Mouse (Mus musculus) ES-Bruce4 (cell line): ENCODE data around the gene Kif3a. TPM values are rescaled to one million over a fixed set of nuclear protein-coding genes. Genes with fewer than 3 reads are reported as not detected.

Experiments used
- H3K27ac ChIP-seq: 2 replicates; pipeline ENCODE4 v1.5.1; 2012; ENCODE audit warnings: low read length, inconsistent platforms; ENCODE audit not compliant: insufficient read depth
- H3K27me3 ChIP-seq: 2 replicates; pipeline ENCODE4 v1.6.1; 2012; ENCODE audit warnings: mild to moderate bottlenecking, low read length, inconsistent platforms; ENCODE audit not compliant: control insufficient read depth, poor library complexity, insufficient read depth, severe bottlenecking
- H3K36me3 ChIP-seq: 2 replicates; pipeline ENCODE4 v1.6.1; 2012; ENCODE audit warnings: inconsistent platforms, mild to moderate bottlenecking, low read length, moderate library complexity; ENCODE audit not compliant: control insufficient read depth, poor library complexity, insufficient read depth, severe bottlenecking
- H3K4me1 ChIP-seq: one replicate; pipeline ENCODE4 v1.8.1; 2011; ENCODE audit warnings: low read length; ENCODE audit not compliant: control insufficient read depth, insufficient read depth
- H3K4me3 ChIP-seq: 2 replicates; pipeline ENCODE4 v1.5.1; 2011; ENCODE audit warnings: low read depth, mild to moderate bottlenecking, low read length
- H3K9ac ChIP-seq: 2 replicates; pipeline ENCODE4 v1.6.1; 2012; ENCODE audit warnings: low read depth, mild to moderate bottlenecking, inconsistent platforms; ENCODE audit not compliant: poor library complexity, severe bottlenecking
- H3K9me3 ChIP-seq: replicated peaks from 2 replicates; pipeline ENCODE4 v1.6.1; 2012; ENCODE audit warnings: mild to moderate bottlenecking, low read length, inconsistent platforms; ENCODE audit not compliant: control insufficient read depth, poor library complexity, insufficient read depth, severe bottlenecking
- CTCF ChIP-seq: IDR thresholded peaks from one replicate; pipeline ENCODE4 v1.8.1; 2011; ENCODE audit warnings: low read depth, low read length
- EP300 ChIP-seq: IDR thresholded peaks from 2 replicates; pipeline ENCODE4 v1.6.1; 2011; ENCODE audit warnings: low read depth, low read length; ENCODE audit not compliant: insufficient read depth
- POLR2A ChIP-seq: IDR thresholded peaks from one replicate; pipeline ENCODE4 v1.8.1; 2011; ENCODE audit warnings: low read length; ENCODE audit not compliant: insufficient read depth
- polyA plus RNA-seq: library from polyadenylated mRNA; stranded (reverse); fragments of >200 nt; gene quantifications from 2 replicates; pipeline ENCODE4 v1.2.4, GENCODE M21; 2011; ENCODE audit warnings: low read depth; ENCODE audit not compliant: missing spikeins, insufficient read depth, insufficient read length

The Kif3a gene
- polyA plus RNA-seq, 1 experiment: 28.9 TPM

GRCm38 (mm10) chr11:53540394-53540793 is 26.8 kb upstream of the Kif3a start:
- no peaks in the 10 kb centered on the region for H3K9me3 ChIP-seq
- H3K27me3 ChIP-seq: no peaks in the 10 kb centered on the region
- H3K27ac ChIP-seq: no peak overlapping the region
- H3K36me3 ChIP-seq: peaks cover 2% of the 10 kb centered on the region; the same call in 1 of the 2 replicates
- H3K4me3 ChIP-seq: no peak overlapping the region
- H3K9ac ChIP-seq: no peak overlapping the region
- peaks cover 2% of the 10 kb centered on the region for H3K4me1 ChIP-seq
- TF ChIP-seq CTCF: no peak
- TF ChIP-seq POLR2A: no peak
- TF ChIP-seq EP300: no peak

GRCm38 (mm10) chr11:53541222-53541621 is 26.0 kb upstream of the Kif3a start:
- no peak overlapping the region for H3K9ac ChIP-seq
- H3K36me3 ChIP-seq: peaks cover 2% of the 10 kb centered on the region; the same call in 1 of the 2 replicates
- TF ChIP-seq EP300: no peak
- no peak for TF ChIP-seq CTCF
- no peak for TF ChIP-seq POLR2A
- H3K27me3 ChIP-seq: no peaks in the 10 kb centered on the region
- H3K27ac ChIP-seq: no peak overlapping the region
- H3K9me3 ChIP-seq: no peaks in the 10 kb centered on the region
- H3K4me3 ChIP-seq: no peak overlapping the region
- H3K4me1 ChIP-seq: peaks cover 2% of the 10 kb centered on the region

- Histone ChIP-seq H3K36me3 (no peaks in the 10 kb centered on the region), H3K27ac (no peak overlapping the region), H3K4me1 (peaks cover 2% of the 10 kb centered on the region), H3K4me3 (no peak overlapping the region), H3K9ac (no peak overlapping the region), H3K9me3 (no peaks in the 10 kb centered on the region), H3K27me3 (no peaks in the 10 kb centered on the region)
- TF ChIP-seq EP300 (no peak), POLR2A (no peak), CTCF (no peak)
Observed at GRCm38 (mm10) chr11:53543021-53543420, 24.2 kb upstream of the Kif3a start.

DNA sequence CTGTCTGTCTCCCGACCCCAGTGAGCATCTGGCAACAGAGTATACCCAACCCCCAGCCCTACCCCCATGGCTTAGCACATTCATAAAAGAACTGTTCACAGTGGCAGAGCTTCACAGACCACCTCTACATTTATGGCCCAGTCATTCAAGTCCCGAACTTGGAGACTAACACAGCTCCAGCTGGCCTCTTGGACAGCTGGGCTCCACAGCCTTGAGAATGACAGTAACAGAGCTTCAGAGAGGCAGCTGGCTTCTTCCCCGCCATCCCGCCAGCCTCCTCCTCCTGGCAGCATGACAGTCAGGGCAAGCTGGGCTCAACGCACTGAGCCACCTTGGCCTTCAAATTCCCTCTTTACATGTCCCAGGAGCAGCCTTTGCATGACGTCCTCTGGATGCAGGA is 20.9 kb upstream of the Kif3a start:
- Histone ChIP-seq H3K36me3 (no peaks in the 10 kb centered on the region), H3K27me3 (no peaks in the 10 kb centered on the region), H3K9me3 (no peaks in the 10 kb centered on the region), H3K4me1 (peaks cover 2% of the 10 kb centered on the region), H3K4me3 (no peak overlapping the region), H3K9ac (no peak overlapping the region), H3K27ac (no peak overlapping the region)
- no peak for TF ChIP-seq POLR2A
- TF ChIP-seq EP300: no peak
- TF ChIP-seq CTCF: no peak

DNA sequence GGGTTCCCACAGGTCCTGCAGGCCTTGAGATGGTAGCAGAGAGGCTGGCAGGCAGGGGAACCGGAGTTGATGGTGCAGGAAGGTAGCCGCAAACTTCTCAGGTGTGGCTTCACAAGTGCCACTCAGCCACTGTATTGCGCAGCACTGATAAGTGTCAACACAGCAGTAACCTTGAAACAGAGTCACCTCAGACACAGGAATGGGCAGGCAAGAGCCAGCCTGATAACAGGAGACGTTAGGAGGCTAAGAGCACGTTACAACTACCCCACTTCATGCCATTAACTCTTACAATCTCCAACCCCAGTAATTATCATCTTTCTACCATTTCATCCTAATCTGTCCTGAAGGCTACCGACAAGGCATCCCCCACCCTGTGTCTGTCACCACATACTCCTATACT is 19.6 kb upstream of the Kif3a start:
- Histone ChIP-seq H3K4me1 (no peaks in the 10 kb centered on the region), H3K9me3 (no peaks in the 10 kb centered on the region), H3K9ac (no peak overlapping the region), H3K27me3 (no peaks in the 10 kb centered on the region), H3K36me3 (no peaks in the 10 kb centered on the region), H3K4me3 (no peak overlapping the region), H3K27ac (no peak overlapping the region)
- no peak for TF ChIP-seq CTCF
- no peak for TF ChIP-seq EP300
- TF ChIP-seq POLR2A: no peak

- H3K27me3 ChIP-seq: no peaks in the 10 kb centered on the region
- no peak overlapping the region for H3K27ac ChIP-seq
- no peaks in the 10 kb centered on the region for H3K9me3 ChIP-seq
- no peak overlapping the region for H3K9ac ChIP-seq
- no peak for TF ChIP-seq EP300
- TF ChIP-seq POLR2A: no peak
- TF ChIP-seq CTCF: no peak
- H3K4me3 ChIP-seq: no peak overlapping the region
- H3K4me1 ChIP-seq: no peaks in the 10 kb centered on the region
- no peaks in the 10 kb centered on the region for H3K36me3 ChIP-seq
Observed at GRCm38 (mm10) chr11:53548036-53548605, 19.1 kb upstream of the Kif3a start.
